Mouse (Mus musculus) myocyte (in vitro differentiated cells): ENCODE measurements at regions not wholly inside any gene's neighbourhood (a gene's known extent, or its start where the extent isn't known, plus 50 kb on each side); places are given as distances from the start of the nearest gene placed in this dataset.

Source experiments
- E2F4 ChIP-seq: IDR thresholded peaks from one replicate; pipeline ENCODE4 v1.6.1; 2011; ENCODE audit warnings: mild to moderate bottlenecking, control low read depth, moderate library complexity; ENCODE audit not compliant: insufficient read depth
- POLR2AphosphoS2 ChIP-seq: IDR thresholded peaks from one replicate; pipeline ENCODE4 v1.6.1; 2011; ENCODE audit warnings: low read depth, control low read depth; ENCODE audit not compliant: insufficient read length

- TF ChIP-seq POLR2AphosphoS2 = no peak
- TF ChIP-seq E2F4 = no peak
Measured at GRCm38 (mm10) chr17:79518185-79518584, 93.5 kb upstream of the Rmdn2 start.
